Mouse (Mus musculus) kidney, adult 2 months (tissue): ENCODE measurements around the gene Cacna2d4. TPM values are rescaled to one million over a fixed set of nuclear protein-coding genes. Genes with fewer than 3 reads are reported as not detected.

Experiments used
- DNase-seq: peaks from one replicate; pipeline ENCODE4 v3.0.0; 2021
- H3K27ac ChIP-seq: fragments of 200-500 bp; 2 replicates; pipeline ENCODE4 v1.5.1; 2012; ENCODE audit warnings: low read depth, low read length, control low read depth, inconsistent platforms; ENCODE audit not compliant: insufficient read depth
- H3K27me3 ChIP-seq: fragments of 200-500 bp; replicated peaks from 2 replicates; pipeline ENCODE4 v1.6.1; 2012; ENCODE audit warnings: mild to moderate bottlenecking, moderate library complexity, low read length, inconsistent platforms; ENCODE audit not compliant: control insufficient read depth, insufficient read depth
- H3K36me3 ChIP-seq: fragments of 200-500 bp; 2 replicates; pipeline ENCODE4 v1.6.1; 2012; ENCODE audit warnings: mild to moderate bottlenecking, moderate library complexity, low read length, inconsistent platforms; ENCODE audit not compliant: control insufficient read depth, insufficient read depth
- H3K4me1 ChIP-seq: fragments of 200-500 bp; 2 replicates; pipeline ENCODE4 v1.6.1; 2011; ENCODE audit warnings: low read length; ENCODE audit not compliant: control insufficient read depth, insufficient read depth
- H3K4me3 ChIP-seq: fragments of 200-500 bp; 2 replicates; pipeline ENCODE4 v1.5.1; 2011; ENCODE audit warnings: mild to moderate bottlenecking, low read depth, low read length, control low read depth; ENCODE audit not compliant: insufficient read depth
- CTCF ChIP-seq: fragments of 200-500 bp; conservative IDR thresholded peaks from 2 replicates; pipeline ENCODE4 v1.5.1; 2011; ENCODE audit warnings: low read depth, mild to moderate bottlenecking, control low read depth, low read length, moderate library complexity, mixed read lengths; ENCODE audit not compliant: insufficient read depth, insufficient read length
- POLR2A ChIP-seq: fragments of 200-500 bp; IDR thresholded peaks from one replicate; pipeline ENCODE4 v1.6.1; 2011; ENCODE audit warnings: low read depth, low read length, control low read depth
- WGBS: fragments of 180-500 bp; shearing (Covaris S2); methylation state at CpG from one replicate; pipeline ENCODE4 v1.1.7; 2018; 5-methylcytosine and 5-hydroxymethylcytosine counted together
- polyA plus RNA-seq: library from polyadenylated mRNA; depleted of rRNA; stranded (reverse); fragments of >200 nt; gene quantifications from 2 replicates; pipeline ENCODE4 v1.2.3, GENCODE M21; 2012

Cacna2d4 gene
- polyA plus RNA-seq, 1 experiment = 0.66 TPM

GRCm38 (mm10) chr6:119237427-119237989, 1.2 kb downstream of the Cacna2d4 start:
- TF ChIP-seq POLR2A (no peak), CTCF (no peak)
- 49% methylated on average over 8 of the region's 8 CpGs for WGBS
- H3K4me3 ChIP-seq = no peak overlapping the region
- no peaks in the 10 kb centered on the region for H3K4me1 ChIP-seq
- H3K27me3 ChIP-seq = no peaks in the 10 kb centered on the region
- H3K27ac ChIP-seq = no peak overlapping the region
- DNase-seq = peak; percentile 21
- H3K36me3 ChIP-seq = no peaks in the 10 kb centered on the region

GRCm38 (mm10) chr6:119239341-119240005, 3.1 kb downstream of the Cacna2d4 start:
- Histone ChIP-seq H3K4me1 (no peaks in the 10 kb centered on the region), H3K27me3 (no peaks in the 10 kb centered on the region), H3K36me3 (no peaks in the 10 kb centered on the region), H3K4me3 (no peak overlapping the region), H3K27ac (no peak overlapping the region)
- TF ChIP-seq POLR2A = no peak
- no peak for TF ChIP-seq CTCF
- WGBS = 80% methylated on average over 5 of the region's 5 CpGs
- DNase-seq = no peak

GRCm38 (mm10) chr6:119240256-119240655, 3.9 kb downstream of the Cacna2d4 start:
- TF ChIP-seq POLR2A = no peak
- no peak for TF ChIP-seq CTCF
- DNase-seq = no peak
- no peaks in the 10 kb centered on the region for H3K27me3 ChIP-seq
- no peaks in the 10 kb centered on the region for H3K4me1 ChIP-seq
- H3K27ac ChIP-seq = no peak overlapping the region
- H3K4me3 ChIP-seq = no peak overlapping the region
- 39% methylated on average over 7 of the region's 7 CpGs for WGBS
- no peaks in the 10 kb centered on the region for H3K36me3 ChIP-seq

DNA sequence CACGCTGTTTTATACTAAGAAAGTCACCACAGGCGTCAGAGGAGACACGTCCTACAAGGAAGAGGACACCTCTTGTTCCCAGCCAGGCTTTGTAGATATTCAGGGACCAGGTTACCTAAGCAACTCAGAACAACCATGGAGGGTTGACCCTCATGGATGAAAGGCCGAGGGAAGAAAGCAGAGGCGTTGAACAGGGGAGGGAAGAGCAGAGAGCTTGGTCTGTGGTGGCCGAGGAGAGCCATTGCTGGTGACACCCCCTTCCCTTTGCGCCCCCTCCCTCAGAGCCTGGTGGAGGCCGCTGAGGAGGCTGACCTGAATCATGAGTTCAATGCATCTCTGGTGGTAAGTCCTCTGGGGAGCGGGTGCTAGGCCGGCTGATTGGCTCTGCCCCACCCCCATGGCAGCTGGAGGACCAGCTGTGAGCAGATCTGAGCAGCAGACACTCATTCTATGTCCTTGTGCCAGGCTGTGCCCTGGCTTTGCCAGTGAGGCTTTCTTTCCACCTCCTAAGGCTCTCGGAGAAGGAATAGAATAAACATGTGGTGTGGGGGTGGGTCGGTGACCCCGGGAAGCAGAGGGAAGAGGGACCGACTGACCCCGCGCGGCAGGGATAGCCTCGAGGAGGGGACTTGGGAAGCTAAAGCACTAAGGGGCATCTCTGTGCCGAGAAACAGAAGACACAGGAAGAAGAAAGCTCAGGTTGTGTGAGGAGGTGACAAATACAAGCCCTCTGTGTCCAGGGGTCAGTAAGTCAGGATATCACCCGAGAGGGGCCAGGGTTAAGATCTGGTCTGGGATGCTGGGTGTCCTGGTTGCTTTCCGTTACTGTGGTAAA, 4.8 kb downstream of the Cacna2d4 start:
- no peaks in the 10 kb centered on the region for H3K36me3 ChIP-seq
- H3K4me1 ChIP-seq = no peaks in the 10 kb centered on the region
- H3K27ac ChIP-seq = no peak overlapping the region
- H3K4me3 ChIP-seq = no peak overlapping the region
- H3K27me3 ChIP-seq = no peaks in the 10 kb centered on the region
- 36% methylated on average over 21 of the region's 21 CpGs for WGBS
- no peak for TF ChIP-seq CTCF
- no peak for TF ChIP-seq POLR2A
- no peak for DNase-seq

GRCm38 (mm10) chr6:119246082-119246481, 9.8 kb downstream of the Cacna2d4 start:
- no peak for TF ChIP-seq CTCF
- no peak for TF ChIP-seq POLR2A
- WGBS = 47% methylated on average over 2 of the region's 2 CpGs
- H3K4me3 ChIP-seq = no peak overlapping the region

DNA sequence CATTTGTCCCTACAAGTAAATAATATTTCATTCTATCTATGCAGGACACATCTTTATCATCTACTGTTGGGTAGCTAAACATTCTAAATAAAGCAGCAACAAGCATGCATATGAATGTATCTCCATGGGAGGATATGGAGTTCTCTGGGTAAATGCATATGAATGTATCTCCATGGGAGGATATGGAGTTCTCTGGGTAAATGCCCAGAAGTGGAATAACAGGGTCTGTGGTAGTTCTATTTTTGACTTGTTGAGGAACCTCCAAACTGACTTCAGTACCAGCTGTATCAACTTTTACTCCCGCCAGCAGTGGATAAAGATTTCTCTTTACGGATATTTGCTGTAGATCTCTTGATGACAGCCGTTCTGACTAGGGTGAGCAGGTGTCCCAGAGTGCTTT, 12.3 kb downstream of the Cacna2d4 start:
- Histone ChIP-seq H3K36me3 (no peaks in the 10 kb centered on the region), H3K27me3 (no peaks in the 10 kb centered on the region), H3K4me3 (no peak overlapping the region), H3K4me1 (no peaks in the 10 kb centered on the region), H3K27ac (no peak overlapping the region)
- WGBS = 78% methylated on average over 3 of the region's 3 CpGs
- no peak for DNase-seq
- TF ChIP-seq POLR2A (no peak), CTCF (no peak)

More at GRCm38 (mm10) chr6:119246082-119246481, 9.8 kb downstream of the Cacna2d4 start:
- H3K27me3 ChIP-seq = no peaks in the 10 kb centered on the region
- no peak for DNase-seq
- no peaks in the 10 kb centered on the region for H3K4me1 ChIP-seq
- no peak overlapping the region for H3K27ac ChIP-seq
- H3K36me3 ChIP-seq = no peaks in the 10 kb centered on the region

DNA sequence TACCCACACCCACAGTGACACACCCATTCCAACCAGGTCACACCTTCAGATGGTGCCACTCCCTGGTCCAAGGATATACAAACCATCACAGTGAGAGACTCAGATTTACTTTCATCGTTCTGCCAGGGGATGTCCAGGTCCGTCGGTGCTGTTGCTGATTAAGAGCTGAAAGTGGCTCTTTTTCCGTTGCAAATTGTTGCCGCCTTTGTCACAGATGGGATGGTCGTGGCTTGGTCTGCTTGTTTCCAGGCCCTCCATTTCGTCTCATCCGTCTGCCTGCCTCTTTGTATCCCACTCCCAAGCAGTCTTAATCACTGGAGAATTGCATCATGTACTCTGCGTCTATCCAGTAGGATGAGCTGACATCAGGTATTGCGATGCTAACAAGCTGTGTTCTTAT, 13.4 kb downstream of the Cacna2d4 start:
- H3K27me3 ChIP-seq = no peaks in the 10 kb centered on the region
- H3K27ac ChIP-seq = no peak overlapping the region
- WGBS = 91% methylated on average over 10 of the region's 10 CpGs
- H3K36me3 ChIP-seq = no peaks in the 10 kb centered on the region
- H3K4me1 ChIP-seq = no peaks in the 10 kb centered on the region
- H3K4me3 ChIP-seq = no peak overlapping the region
- no peak for TF ChIP-seq CTCF
- no peak for TF ChIP-seq POLR2A
- no peak for DNase-seq
